Mouse (Mus musculus) cortical plate, adult 2 months (tissue): ENCODE data around the gene Tmem120b. TPM values are rescaled to one million over a fixed set of nuclear protein-coding genes. Genes with fewer than 3 reads are reported as not detected.

Source experiments
- H3K27ac ChIP-seq: fragments of 200-500 bp; 2 replicates; pipeline ENCODE4 v1.5.1; 2012; ENCODE audit warnings: low read length, control low read depth, inconsistent platforms; ENCODE audit not compliant: insufficient read depth
- H3K4me1 ChIP-seq: fragments of 200-500 bp; 2 replicates; pipeline ENCODE4 v1.6.1; 2011; ENCODE audit warnings: low read length; ENCODE audit not compliant: control insufficient read depth, insufficient read depth
- H3K4me3 ChIP-seq: fragments of 200-500 bp; 2 replicates; pipeline ENCODE4 v1.5.1; 2011; ENCODE audit warnings: mild to moderate bottlenecking, low read length, control low read depth; ENCODE audit not compliant: insufficient read depth
- CTCF ChIP-seq: fragments of 200-500 bp; IDR thresholded peaks from 2 replicates; pipeline ENCODE4 v1.5.1; 2011; ENCODE audit warnings: mild to moderate bottlenecking, control low read depth, low read length; ENCODE audit not compliant: insufficient read depth; ENCODE audit errors: extremely low read depth
- POLR2A ChIP-seq: fragments of 200-500 bp; IDR thresholded peaks from 2 replicates; pipeline ENCODE4 v1.6.1; 2011; ENCODE audit warnings: mild to moderate bottlenecking, low read length, control low read depth; ENCODE audit not compliant: insufficient read depth; ENCODE audit errors: extremely low read depth
- polyA plus RNA-seq: library from polyadenylated mRNA; depleted of rRNA; stranded (reverse); fragments of >200 nt; gene quantifications from 2 replicates; pipeline ENCODE4 v1.2.3, GENCODE M21; 2012

The Tmem120b gene
- polyA plus RNA-seq, 1 experiment: 10.7 TPM

GRCm38 (mm10) chr5:123144746-123145590 lies 76.8 kb downstream of the Tmem120b start:
- H3K4me1 ChIP-seq: no peaks in the 10 kb centered on the region
- TF ChIP-seq POLR2A: no peak
- TF ChIP-seq CTCF: no peak
- H3K27ac ChIP-seq: no peak overlapping the region
- peak overlapping the region; percentile 69 for H3K4me3 ChIP-seq

GRCm38 (mm10) chr5:123146357-123146756 lies 78.1 kb downstream of the Tmem120b start:
- TF ChIP-seq CTCF (no peak), POLR2A (0 out of 2 replicates have a peak, but pooled peaks have one; percentile 6)

GRCm38 (mm10) chr5:123147569-123147968 lies 79.4 kb downstream of the Tmem120b start:
- H3K4me1 ChIP-seq: peaks cover 3% of the 10 kb centered on the region; the same call in 1 of the 2 replicates
- TF ChIP-seq CTCF (no peak), POLR2A (no peak)
- H3K4me3 ChIP-seq: no peak overlapping the region
- H3K27ac ChIP-seq: no peak overlapping the region

More at GRCm38 (mm10) chr5:123146357-123146756, 78.1 kb downstream of the Tmem120b start:
- peaks cover 3% of the 10 kb centered on the region; the same call in 1 of the 2 replicates for H3K4me1 ChIP-seq
- H3K27ac ChIP-seq: no peak overlapping the region
- H3K4me3 ChIP-seq: no peak overlapping the region

GRCm38 (mm10) chr5:123148073-123148722 lies 80.0 kb downstream of the Tmem120b start:
- no peak for TF ChIP-seq CTCF
- TF ChIP-seq POLR2A: no peak
- peaks cover 3% of the 10 kb centered on the region; the same call in 1 of the 2 replicates for H3K4me1 ChIP-seq
- H3K4me3 ChIP-seq: no peak overlapping the region
- H3K27ac ChIP-seq: no peak overlapping the region

- H3K4me3 ChIP-seq: peak overlapping the region; percentile 34
- TF ChIP-seq CTCF: peak; percentile 84
- TF ChIP-seq POLR2A: no peak
- H3K4me1 ChIP-seq: peaks cover 3% of the 10 kb centered on the region; the same call in 1 of the 2 replicates
- H3K27ac ChIP-seq: no peak overlapping the region
These were observed 81.5 kb downstream of the Tmem120b start for GRCm38 (mm10) chr5:123149451-123150400.

- Histone ChIP-seq H3K27ac (no peak overlapping the region), H3K4me1 (peaks cover 3% of the 10 kb centered on the region; the same call in 1 of the 2 replicates), H3K4me3 (peak overlapping the region; percentile 34)
- TF ChIP-seq POLR2A (no peak), CTCF (no peak)
These were observed 82.4 kb downstream of the Tmem120b start for GRCm38 (mm10) chr5:123150641-123151040.

GRCm38 (mm10) chr5:123151077-123151476 lies 82.9 kb downstream of the Tmem120b start:
- Histone ChIP-seq H3K4me1 (peaks cover 3% of the 10 kb centered on the region; the same call in 1 of the 2 replicates), H3K27ac (no peak overlapping the region), H3K4me3 (peak overlapping the region; percentile 34; the same call in 1 of the 2 replicates)
- TF ChIP-seq CTCF (no peak), POLR2A (no peak)

- Histone ChIP-seq H3K4me1 (peaks cover 3% of the 10 kb centered on the region; the same call in 1 of the 2 replicates), H3K27ac (no peak overlapping the region), H3K4me3 (no peak overlapping the region)
- no peak for TF ChIP-seq POLR2A
- no peak for TF ChIP-seq CTCF
These were observed 83.6 kb downstream of the Tmem120b start for GRCm38 (mm10) chr5:123151707-123152362.
